Mouse (Mus musculus) urinary bladder, postnatal 25 days (tissue): ENCODE results near the gene Sgpp2.

Experiments used
- DNase-seq: peaks from one replicate; pipeline ENCODE4 v3.0.0; 2022; ENCODE audit warnings: low spot score

Sgpp2 gene

GRCm38 (mm10) chr1:78409396-78409795 lies 99.3 kb downstream of the Sgpp2 start:
- DNase-seq: no peak

GRCm38 (mm10) chr1:78412668-78413067 lies 102.5 kb downstream of the Sgpp2 start:
- DNase-seq: no peak

GRCm38 (mm10) chr1:78414421-78414820 lies 104.3 kb downstream of the Sgpp2 start:
- no peak for DNase-seq

GRCm38 (mm10) chr1:78417154-78417911 lies 107.2 kb downstream of the Sgpp2 start:
- no peak for DNase-seq

GRCm38 (mm10) chr1:78419593-78419992 lies 109.4 kb downstream of the Sgpp2 start:
- peak; percentile 73 for DNase-seq

GRCm38 (mm10) chr1:78420271-78420670 lies 110.1 kb downstream of the Sgpp2 start:
- no peak for DNase-seq

GRCm38 (mm10) chr1:78421749-78422148 lies 111.6 kb downstream of the Sgpp2 start:
- no peak for DNase-seq

GRCm38 (mm10) chr1:78422576-78422975 lies 112.4 kb downstream of the Sgpp2 start:
- DNase-seq: no peak

- DNase-seq: no peak
Observed at GRCm38 (mm10) chr1:78424848-78425247, 114.7 kb downstream of the Sgpp2 start.

GRCm38 (mm10) chr1:78425309-78425708 lies 115.2 kb downstream of the Sgpp2 start:
- no peak for DNase-seq

- DNase-seq: no peak
Observed at GRCm38 (mm10) chr1:78425793-78426700, 115.9 kb downstream of the Sgpp2 start.

- DNase-seq: no peak
Observed at GRCm38 (mm10) chr1:78426841-78427240, 116.7 kb downstream of the Sgpp2 start.

- DNase-seq: no peak
Observed at GRCm38 (mm10) chr1:78428851-78429250, 118.7 kb downstream of the Sgpp2 start.

GRCm38 (mm10) chr1:78433472-78433871 lies 123.3 kb downstream of the Sgpp2 start:
- DNase-seq: no peak

- DNase-seq: no peak
Observed at GRCm38 (mm10) chr1:78435967-78436366, 125.8 kb downstream of the Sgpp2 start.

- DNase-seq: no peak
Observed at GRCm38 (mm10) chr1:78436445-78436844, 126.3 kb downstream of the Sgpp2 start.

- DNase-seq: no peak
Observed at GRCm38 (mm10) chr1:78437150-78437549, 127.0 kb downstream of the Sgpp2 start.

GRCm38 (mm10) chr1:78440716-78441115 lies 130.6 kb downstream of the Sgpp2 start:
- no peak for DNase-seq

GRCm38 (mm10) chr1:78443056-78443455 lies 132.9 kb downstream of the Sgpp2 start:
- DNase-seq: no peak

- no peak for DNase-seq
Observed at GRCm38 (mm10) chr1:78446232-78446631, 136.1 kb downstream of the Sgpp2 start.

GRCm38 (mm10) chr1:78446742-78447141 lies 136.6 kb downstream of the Sgpp2 start:
- no peak for DNase-seq

GRCm38 (mm10) chr1:78448091-78448490 lies 137.9 kb downstream of the Sgpp2 start:
- DNase-seq: no peak
